Mouse (Mus musculus) C2C12 (cell line): ENCODE measurements around the gene Gtf3c1.

Source experiments
- CEBPB ChIP-seq: IDR thresholded peaks from one replicate; pipeline ENCODE4 v1.6.1; 2011; ENCODE audit warnings: low read depth, mild to moderate bottlenecking, control low read depth, moderate library complexity
- CTCF ChIP-seq: IDR thresholded peaks from one replicate; pipeline ENCODE4 v1.5.1; 2011; ENCODE audit not compliant: control insufficient read depth, insufficient read depth, insufficient read length
- FOSL1 ChIP-seq: IDR thresholded peaks from one replicate; pipeline ENCODE4 v1.8.0; 2011; ENCODE audit warnings: mild to moderate bottlenecking, low read length; ENCODE audit not compliant: poor library complexity, insufficient read depth, severe bottlenecking
- MAX ChIP-seq: IDR thresholded peaks from one replicate; pipeline ENCODE4 v1.6.1; 2011; ENCODE audit warnings: mild to moderate bottlenecking, control low read depth
- MYOD1 ChIP-seq: IDR thresholded peaks from one replicate; pipeline ENCODE4 v1.6.1; 2011; ENCODE audit warnings: low read depth; ENCODE audit not compliant: control insufficient read depth, insufficient read length
- MYOG ChIP-seq: IDR thresholded peaks from one replicate; pipeline ENCODE4 v1.6.1; 2011; ENCODE audit not compliant: control insufficient read depth, insufficient read length; ENCODE audit errors: extremely low read depth
- USF1 ChIP-seq: IDR thresholded peaks from one replicate; pipeline ENCODE4 v1.6.1; 2011; ENCODE audit warnings: low read depth, mild to moderate bottlenecking, control low read depth, moderate library complexity

DNA sequence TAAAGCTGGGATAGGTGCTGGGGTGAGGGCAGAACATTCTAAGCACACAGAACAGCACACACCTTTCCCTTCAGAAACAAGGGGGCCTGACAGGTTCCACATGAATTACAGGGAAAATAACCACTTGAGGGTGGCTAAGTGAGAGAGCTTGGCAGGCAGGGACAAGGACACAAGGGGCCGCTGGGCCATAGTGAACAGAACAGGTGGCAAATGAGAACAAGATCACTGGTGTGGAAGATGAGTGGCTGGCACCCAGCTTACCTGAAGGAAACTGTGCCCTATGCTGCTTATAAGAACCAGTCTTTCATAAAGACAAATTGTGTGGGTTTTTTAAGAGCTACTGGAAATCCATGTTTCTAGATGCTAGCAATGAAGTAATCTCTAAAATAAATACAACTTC, 4.8 kb downstream of the Gtf3c1 start:
- TF ChIP-seq MYOG (no peak), CTCF (no peak), FOSL1 (no peak), MYOD1 (no peak), MAX (no peak), USF1 (no peak), CEBPB (no peak)
